Mouse (Mus musculus): ENCODE measurements around the gene Xpnpep1. TPM values are rescaled to one million over a fixed set of nuclear protein-coding genes. Genes with fewer than 3 reads are reported as not detected.
A peak's percentile ranks its signal among the peaks of the same experiment; 100 is the strongest.

Xpnpep1 gene
- polyA plus RNA-seq, 1 experiment = 250 TPM

- no peaks in the 10 kb centered on the region for H3K4me1 ChIP-seq (ENCODE audit: control insufficient read depth, insufficient read depth, low read length)
- no peak overlapping the region for H3K27ac ChIP-seq (ENCODE audit: insufficient read depth, low read depth, low read length)
- no peak overlapping the region for H3K4me3 ChIP-seq (ENCODE audit: insufficient read depth, low read depth, low read length)
- TF ChIP-seq CTCF (conservative IDR thresholded peaks at IDR 0.05; ENCODE audit: insufficient read depth, insufficient read length, low read depth, low read length) (no peak), POLR2A (IDR thresholded peaks at IDR 0.05; ENCODE audit: low read depth, low read length) (no peak)
- no peaks in the 10 kb centered on the region for H3K36me3 ChIP-seq (ENCODE audit: control insufficient read depth, insufficient read depth, low read length)
- 79% methylated on average over 8 of the region's 8 CpGs for WGBS
- H3K27me3 ChIP-seq (replicated peaks; ENCODE audit: control insufficient read depth, insufficient read depth, low read length) = no peaks in the 10 kb centered on the region
- DNase-seq = no peak
Observed at GRCm38 (mm10) chr19:52966339-52966738, 73.7 kb downstream of the Xpnpep1 start.

DNA sequence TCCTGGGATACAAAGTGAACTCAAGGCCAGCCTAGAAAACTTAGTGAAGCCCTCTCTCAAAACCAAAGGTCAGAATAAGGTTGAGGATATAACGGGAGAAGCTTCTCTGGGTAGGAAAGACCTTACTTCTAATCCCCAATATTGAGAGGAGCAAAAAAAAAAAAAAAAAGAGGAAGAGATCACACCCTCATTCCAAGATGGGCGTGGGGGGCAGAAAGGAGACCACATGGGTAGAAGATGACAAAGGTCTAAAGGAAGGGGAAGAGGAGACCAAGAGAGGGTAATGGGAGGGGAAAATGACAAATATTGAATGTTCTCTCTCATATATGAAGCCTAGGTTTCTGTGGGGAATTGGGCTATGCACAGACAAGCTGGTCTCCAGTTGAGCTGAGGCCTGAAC lies 77.3 kb downstream of the Xpnpep1 start:
- no peaks in the 10 kb centered on the region for H3K36me3 ChIP-seq (ENCODE audit: control insufficient read depth, insufficient read depth, low read length)
- H3K4me3 ChIP-seq (ENCODE audit: insufficient read depth, low read depth, low read length) = no peak overlapping the region
- no peak overlapping the region for H3K27ac ChIP-seq (ENCODE audit: insufficient read depth, low read depth, low read length)
- no peaks in the 10 kb centered on the region for H3K27me3 ChIP-seq (replicated peaks; ENCODE audit: control insufficient read depth, insufficient read depth, low read length)
- DNase-seq = no peak
- 83% methylated on average over 2 of the region's 2 CpGs for WGBS
- no peak for TF ChIP-seq CTCF (conservative IDR thresholded peaks at IDR 0.05; ENCODE audit: insufficient read depth, insufficient read length, low read depth, low read length)
- no peak for TF ChIP-seq POLR2A (IDR thresholded peaks at IDR 0.05; ENCODE audit: low read depth, low read length)
- no peaks in the 10 kb centered on the region for H3K4me1 ChIP-seq (ENCODE audit: control insufficient read depth, insufficient read depth, low read length)

GRCm38 (mm10) chr19:52922678-52923495 lies 117.1 kb downstream of the Xpnpep1 start:
- no peak overlapping the region for H3K4me3 ChIP-seq (ENCODE audit: insufficient read depth, low read depth, low read length)

GRCm38 (mm10) chr19:52904182-52904581 lies 135.8 kb downstream of the Xpnpep1 start:
- Histone ChIP-seq H3K27ac (ENCODE audit: insufficient read depth, low read depth, low read length) (no peak overlapping the region), H3K27me3 (replicated peaks; ENCODE audit: control insufficient read depth, insufficient read depth, low read length) (no peaks in the 10 kb centered on the region), H3K4me3 (ENCODE audit: insufficient read depth, low read depth, low read length) (no peak overlapping the region), H3K4me1 (ENCODE audit: control insufficient read depth, insufficient read depth, low read length) (no peaks in the 10 kb centered on the region), H3K36me3 (ENCODE audit: control insufficient read depth, insufficient read depth, low read length) (no peaks in the 10 kb centered on the region)
- WGBS = 39% methylated on average over 2 of the region's 2 CpGs
- no peak for DNase-seq
- TF ChIP-seq POLR2A (IDR thresholded peaks at IDR 0.05; ENCODE audit: low read depth, low read length) = no peak
- no peak for TF ChIP-seq CTCF (conservative IDR thresholded peaks at IDR 0.05; ENCODE audit: insufficient read depth, insufficient read length, low read depth, low read length)

More at GRCm38 (mm10) chr19:52922678-52923495, 117.1 kb downstream of the Xpnpep1 start:
- TF ChIP-seq CTCF (conservative IDR thresholded peaks at IDR 0.05; ENCODE audit: insufficient read depth, insufficient read length, low read depth, low read length) = peak; percentile 63
- TF ChIP-seq POLR2A (IDR thresholded peaks at IDR 0.05; ENCODE audit: low read depth, low read length) = no peak
- Histone ChIP-seq H3K27ac (ENCODE audit: insufficient read depth, low read depth, low read length) (no peak overlapping the region), H3K36me3 (ENCODE audit: control insufficient read depth, insufficient read depth, low read length) (no peaks in the 10 kb centered on the region), H3K4me1 (ENCODE audit: control insufficient read depth, insufficient read depth, low read length) (no peaks in the 10 kb centered on the region), H3K27me3 (replicated peaks; ENCODE audit: control insufficient read depth, insufficient read depth, low read length) (no peaks in the 10 kb centered on the region)
- 15% methylated on average over 25 of the region's 25 CpGs for WGBS
- DNase-seq = peak; percentile 53

GRCm38 (mm10) chr19:52891807-52892442 lies 148.1 kb downstream of the Xpnpep1 start:
- H3K27me3 ChIP-seq (replicated peaks; ENCODE audit: control insufficient read depth, insufficient read depth, low read length) = no peaks in the 10 kb centered on the region
- H3K4me3 ChIP-seq (ENCODE audit: insufficient read depth, low read depth, low read length) = no peak overlapping the region
- no peak overlapping the region for H3K27ac ChIP-seq (ENCODE audit: insufficient read depth, low read depth, low read length)
- H3K4me1 ChIP-seq (ENCODE audit: control insufficient read depth, insufficient read depth, low read length) = no peaks in the 10 kb centered on the region
- 25% methylated on average over 5 of the region's 5 CpGs for WGBS
- no peak for DNase-seq
- H3K36me3 ChIP-seq (ENCODE audit: control insufficient read depth, insufficient read depth, low read length) = no peaks in the 10 kb centered on the region
- TF ChIP-seq CTCF (conservative IDR thresholded peaks at IDR 0.05; ENCODE audit: insufficient read depth, insufficient read length, low read depth, low read length) (no peak), POLR2A (IDR thresholded peaks at IDR 0.05; ENCODE audit: low read depth, low read length) (no peak)

Other genes starting within 250 kb of the Xpnpep1 start
- gene Add3, start 100.2 kb upstream of the Xpnpep1 start, polyA plus RNA-seq (2012; rRNA removed) = 52.9 and 61.6 TPM in 2 replicates